Mouse (Mus musculus) fibroblast of lung, adult 2 months (primary cell): ENCODE results near the gene Fkbp6.

Source experiments
- DNase-seq: peaks from one replicate; pipeline ENCODE4 v3.0.0-alpha.2; 2011; ENCODE audit warnings: low read depth

The Fkbp6 gene

DNA sequence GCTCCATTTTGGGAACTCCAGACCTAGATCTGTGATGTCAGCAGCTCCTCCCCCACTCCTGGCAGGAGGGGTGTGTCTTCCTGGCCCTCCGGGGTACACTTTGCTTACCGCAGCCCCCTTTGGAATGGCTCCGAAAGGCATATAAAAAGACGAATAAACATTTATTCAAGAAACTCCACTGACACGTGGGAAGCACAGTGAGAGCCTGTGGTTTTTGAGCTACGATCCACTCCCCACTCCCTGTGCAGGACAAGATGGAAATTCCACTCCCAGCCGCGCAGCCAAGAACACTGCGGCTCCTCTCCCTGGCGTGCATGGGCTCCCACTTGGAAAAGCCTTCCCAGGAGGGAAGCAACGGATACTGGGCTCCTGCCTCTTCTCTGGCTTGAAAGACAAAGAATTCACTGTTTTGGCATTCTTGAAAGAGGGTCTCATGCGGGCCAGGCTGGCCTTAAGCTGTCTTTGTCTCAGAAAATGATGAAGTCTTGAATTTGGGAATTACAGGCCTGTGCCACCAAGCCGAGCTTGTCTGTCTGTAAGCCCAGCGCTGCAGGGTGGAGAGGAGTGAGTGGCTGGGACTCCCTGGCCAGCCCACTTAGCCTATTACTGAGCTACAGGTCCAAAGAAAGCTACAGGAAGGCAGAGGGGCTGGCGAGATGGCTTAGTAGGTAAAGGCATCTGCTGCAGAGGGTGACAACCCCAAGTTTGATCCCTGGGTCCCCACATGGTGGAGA lies 75.0 kb downstream of the Fkbp6 start:
- DNase-seq, result no peak

DNA sequence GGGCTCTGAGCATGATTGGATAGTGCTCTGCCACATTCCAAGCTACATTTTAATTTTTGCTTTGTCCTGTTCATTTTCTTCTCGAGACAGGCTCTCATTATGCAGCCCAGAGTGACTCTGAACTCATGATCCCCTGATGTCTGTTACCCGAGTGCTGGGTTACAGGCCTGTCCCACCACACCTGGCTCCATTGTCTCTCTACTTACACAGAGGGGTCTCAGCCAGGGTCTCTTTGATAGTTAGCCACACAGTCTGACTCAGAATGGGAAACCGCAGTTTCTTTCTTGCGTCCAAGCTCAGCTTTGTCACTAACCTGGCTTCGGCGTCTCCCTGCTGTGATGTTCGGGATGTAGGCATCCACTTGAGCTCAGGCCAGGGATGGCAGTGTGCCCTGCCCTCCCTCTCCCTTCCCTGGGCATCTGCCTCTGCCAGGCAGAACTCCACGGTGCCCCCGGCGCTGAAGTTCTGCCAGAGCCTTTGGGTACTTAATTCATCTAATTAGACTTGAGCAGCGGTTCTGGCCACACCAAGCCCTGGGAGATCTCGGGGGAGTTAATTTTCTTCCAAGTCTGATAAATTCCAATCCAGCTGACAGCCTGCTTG lies 78.2 kb downstream of the Fkbp6 start:
- DNase-seq, result no peak

DNA sequence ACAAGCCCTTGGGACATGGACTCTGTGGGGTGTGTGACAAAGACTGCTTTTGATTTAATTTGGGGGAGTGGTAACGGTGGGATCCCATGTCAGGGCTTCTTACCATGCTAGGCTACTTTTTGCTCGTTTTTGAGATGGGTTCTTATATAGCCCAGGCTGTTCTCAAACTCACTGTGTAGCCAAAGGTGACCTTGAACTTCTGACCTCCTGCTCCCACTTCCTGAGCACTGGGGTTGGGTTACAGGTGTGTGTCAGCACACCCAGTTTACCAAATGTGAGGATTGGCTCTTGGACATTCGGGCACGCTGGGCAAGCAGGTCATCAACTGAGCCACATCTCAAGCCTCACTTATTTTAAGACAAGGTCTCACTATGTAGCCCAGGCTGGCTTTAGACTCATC lies 79.5 kb downstream of the Fkbp6 start:
- no peak for DNase-seq

DNA sequence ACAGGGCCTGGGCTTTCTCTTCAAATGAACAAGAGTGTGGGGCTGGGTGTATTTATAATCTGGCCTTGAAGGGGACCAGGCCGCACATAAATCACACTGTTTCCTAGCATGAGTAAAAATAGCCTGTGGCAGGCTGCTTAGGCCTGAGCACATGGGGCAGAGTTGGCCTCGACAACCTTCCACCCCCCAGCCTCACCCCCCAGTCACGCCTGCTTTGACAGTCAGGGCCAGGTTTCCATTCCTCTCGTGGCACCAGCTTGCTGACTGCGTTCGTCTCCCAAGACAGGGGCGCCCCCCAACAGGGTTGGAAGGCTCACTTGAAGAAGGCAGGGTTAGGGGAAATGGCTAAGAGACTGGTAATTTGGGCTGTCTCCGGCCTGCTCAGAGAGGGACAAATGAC lies 80.4 kb downstream of the Fkbp6 start:
- DNase-seq, result no peak

DNA sequence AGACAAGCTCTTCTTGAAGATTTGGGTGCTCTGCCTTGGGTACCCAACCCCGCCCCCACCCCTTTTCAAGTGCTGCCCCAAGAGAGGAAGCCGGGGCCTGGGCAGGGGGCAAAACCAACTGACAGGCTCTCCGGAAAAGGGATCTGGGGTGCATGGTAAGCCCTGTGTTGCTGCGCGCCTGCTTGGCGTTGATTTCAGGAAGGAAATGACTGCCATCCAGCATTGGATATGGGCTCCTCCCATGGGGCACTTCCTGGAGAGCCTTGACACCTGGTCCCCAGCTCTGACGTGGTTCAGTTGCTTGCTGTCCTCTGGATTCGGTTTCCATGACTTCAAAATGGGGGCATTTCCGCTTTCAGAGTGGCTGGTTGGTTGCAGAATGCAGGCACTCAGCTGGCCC lies 85.3 kb downstream of the Fkbp6 start:
- DNase-seq, result no peak

DNA sequence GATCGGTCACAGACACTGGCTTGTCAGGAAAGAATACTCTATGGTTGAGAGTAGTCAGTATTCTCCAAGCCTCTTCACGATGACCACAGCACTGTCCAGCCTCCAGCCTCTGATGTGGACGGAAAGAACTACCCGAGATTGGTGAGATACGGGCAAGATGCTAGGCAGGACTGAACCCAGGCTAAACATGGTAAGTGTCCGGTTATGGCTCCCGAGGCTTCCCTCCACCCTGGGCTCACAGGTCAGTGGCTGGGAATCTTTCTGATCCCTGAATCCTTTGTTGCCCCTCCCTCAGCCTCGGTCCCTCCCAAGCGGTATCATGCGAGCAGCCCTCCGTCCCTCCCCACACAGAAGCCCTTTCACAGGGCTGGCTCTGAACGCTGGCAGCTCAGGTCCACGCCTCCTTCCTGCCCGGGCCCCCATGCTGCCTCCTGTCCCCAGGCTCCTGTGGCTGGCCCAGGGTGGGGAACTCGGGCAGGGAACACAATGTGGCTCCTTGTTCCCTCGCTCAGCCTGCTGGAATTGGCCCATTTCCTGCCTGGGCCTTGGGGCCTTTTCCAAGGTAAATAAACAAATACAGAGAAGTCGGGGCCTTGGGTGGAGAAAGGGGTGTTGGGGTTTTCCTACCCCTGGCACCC lies 85.9 kb downstream of the Fkbp6 start:
- peak; percentile 73 for DNase-seq

DNA sequence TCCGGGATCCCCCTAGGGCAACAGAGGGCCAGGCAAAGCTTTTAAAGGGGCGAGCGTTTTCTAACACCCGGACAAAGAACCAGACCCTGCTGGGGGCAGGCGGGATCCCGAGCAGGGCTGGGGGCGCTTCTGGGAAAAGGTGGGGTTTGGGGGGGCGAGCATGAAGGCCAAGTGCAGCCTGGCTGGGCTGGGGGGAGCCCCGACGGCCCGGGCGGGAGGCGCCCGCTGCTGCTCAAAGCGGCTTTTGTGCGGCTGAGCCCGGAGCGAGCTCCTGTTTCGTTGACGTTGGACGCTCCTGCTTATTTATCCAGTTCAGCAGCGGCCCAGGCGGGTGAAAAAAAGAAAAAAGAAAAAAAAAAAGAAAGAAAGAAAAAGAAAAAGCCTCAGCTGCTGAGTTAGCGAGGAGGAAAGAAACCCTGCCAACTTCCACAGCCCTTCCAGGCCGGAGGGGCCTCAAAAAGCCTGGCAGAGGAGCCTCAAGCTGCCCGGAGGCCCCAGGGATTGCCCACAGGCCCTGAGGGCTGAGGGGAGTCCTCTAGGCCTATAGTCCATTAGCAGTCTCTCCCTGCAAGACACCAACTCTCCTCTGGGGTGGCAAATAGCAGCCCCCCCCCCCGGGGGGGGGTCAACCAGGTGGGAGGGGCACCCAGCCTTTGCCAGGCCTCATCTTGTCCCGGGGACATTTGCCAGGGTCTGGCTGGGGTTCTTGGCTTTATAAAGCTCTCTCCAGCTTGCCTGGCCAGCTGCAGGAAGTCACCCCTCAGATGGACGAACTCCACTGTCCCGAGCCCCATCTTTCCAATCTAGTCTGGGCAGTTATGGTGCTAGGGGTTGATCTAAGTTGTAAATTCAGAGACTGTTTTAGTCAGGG lies 91.3 kb downstream of the Fkbp6 start:
- no peak for DNase-seq

DNA sequence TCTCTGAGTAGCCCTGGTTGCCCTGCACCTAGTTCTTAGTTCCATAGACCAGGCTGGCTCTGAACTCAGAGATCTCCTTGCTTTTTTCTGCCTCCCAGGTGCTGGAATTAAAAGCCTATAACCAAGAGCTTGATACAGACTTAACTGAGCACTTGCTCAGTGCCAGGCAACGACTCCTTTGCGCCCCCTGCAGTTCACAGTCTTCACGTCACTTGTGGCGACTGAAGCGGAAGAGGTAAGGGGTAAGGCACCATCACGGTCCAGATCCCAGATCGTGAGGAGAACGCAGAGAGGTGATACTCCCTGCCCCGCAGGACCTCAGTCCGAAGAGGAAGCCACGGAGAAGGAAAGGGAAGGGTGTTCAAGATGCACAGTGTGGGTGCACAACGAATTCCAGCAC lies 92.3 kb downstream of the Fkbp6 start:
- DNase-seq, result no peak

DNA sequence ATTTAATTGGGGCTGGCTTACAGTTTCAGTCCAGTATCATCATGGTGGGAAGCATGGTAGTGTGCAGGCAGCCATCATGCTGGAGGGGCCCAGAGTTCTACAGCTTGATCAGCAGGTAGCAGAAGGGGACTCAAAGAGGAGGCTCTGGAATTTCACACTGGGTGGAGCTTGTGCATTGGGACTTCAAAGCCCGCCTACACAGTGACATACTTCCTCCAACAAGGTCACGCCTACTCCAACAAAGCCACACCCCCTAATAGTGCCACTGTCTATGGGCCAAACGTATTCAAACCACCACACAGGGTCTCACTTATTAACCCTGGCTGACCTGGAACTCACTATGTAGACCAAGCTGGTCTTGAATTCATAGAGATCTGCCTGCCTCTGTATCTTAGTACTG lies 93.7 kb downstream of the Fkbp6 start:
- no peak for DNase-seq

DNA sequence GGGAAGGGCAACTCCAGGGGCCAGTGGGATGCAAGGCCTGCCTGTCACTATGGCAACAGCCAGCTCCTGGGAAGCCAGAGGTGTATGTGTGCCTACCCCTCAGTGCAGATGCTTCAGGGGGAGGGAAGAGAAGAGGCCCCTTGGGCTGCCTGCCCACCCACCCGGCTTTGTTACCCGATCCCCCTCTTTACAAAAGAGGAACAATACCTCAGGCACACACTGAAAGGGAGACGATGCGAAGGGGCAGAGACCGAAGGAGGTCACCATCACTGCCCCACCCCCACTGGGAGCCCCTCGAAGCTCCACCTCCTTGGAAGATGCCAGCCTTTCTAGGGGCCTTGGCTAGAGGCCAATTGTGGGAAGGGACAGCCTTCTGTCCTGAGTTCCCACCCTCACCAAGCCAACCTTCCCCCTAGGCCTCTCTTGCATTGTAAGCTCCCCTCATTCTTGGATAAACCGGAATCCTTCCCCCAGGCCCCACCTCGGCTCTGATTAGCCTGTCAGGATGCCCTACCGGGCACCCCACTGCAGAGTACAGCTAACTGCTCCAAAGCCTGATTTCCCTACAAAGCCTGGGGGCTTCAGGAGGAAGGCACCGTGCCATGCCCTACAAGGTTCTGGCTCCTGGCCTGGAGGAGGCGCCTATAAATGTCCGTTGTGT lies 96.0 kb downstream of the Fkbp6 start:
- no peak for DNase-seq

DNA sequence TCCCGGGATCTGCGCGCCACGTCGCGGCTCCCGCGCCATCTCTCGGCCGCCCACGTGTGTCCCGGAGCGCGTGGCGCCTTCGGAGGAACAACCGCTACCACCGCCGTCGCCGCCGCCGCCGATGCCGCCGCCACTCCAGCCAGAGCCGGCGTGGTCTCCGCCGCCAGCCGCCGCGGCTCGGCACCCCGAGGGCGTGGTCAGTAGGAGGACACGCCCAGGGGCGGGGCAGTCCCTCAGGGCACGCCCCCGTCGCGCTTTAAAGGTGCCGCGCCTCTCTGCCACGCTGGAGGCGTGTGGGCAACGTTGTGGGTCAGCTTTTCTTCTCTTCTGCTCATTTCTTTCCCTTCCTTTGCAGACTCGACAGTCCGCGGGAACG lies 98.8 kb downstream of the Fkbp6 start, which contains the start of gene Fzd9:
Gene Fzd9 (minus strand): TSS at position 152 of the 376 bp plus-strand sequence.
- DNase-seq, result no peak

DNA sequence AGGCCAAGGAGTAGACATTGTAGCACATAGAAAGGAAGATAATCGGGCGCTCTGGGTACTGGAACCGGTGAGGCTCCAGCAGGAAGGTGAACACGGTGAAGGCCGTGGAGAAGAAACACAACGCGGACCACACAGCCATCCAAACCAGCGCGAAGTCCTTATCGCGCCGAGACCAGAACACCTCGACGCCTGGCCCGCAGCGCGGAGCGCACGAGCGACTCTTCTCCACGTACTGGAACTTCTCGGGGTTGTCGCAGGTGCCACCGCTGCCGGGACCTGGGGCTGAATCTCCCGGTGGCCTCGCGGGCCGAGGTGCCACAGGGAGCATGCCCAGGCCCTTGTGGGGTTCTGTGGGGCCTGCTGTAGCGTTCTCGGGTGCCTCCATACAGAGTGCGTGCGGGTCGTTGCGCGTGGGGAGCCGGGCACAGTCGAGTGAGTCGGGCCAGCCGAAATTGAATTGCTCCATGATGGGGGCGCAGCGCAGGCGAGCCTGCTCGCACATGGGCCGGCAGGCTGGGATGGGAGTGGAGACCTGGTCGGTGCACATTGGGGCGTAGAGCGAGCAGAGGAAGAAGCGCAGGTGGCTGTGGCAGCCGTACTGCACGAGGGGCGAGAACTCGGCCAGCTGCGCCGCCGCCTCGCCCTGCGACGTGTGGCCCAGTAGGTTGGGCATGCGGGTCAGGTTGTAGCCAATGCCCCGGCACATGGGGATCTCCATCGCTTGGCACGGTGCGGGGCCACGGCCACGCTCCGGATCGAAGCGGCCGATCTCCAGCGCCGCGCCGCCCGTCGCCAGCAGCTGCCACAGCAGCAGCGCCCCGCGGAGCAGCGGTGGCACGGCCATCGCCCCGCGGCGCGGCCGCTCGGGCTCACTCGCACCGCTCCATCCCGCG lies 99.4 kb downstream of the Fkbp6 start:
- no peak for DNase-seq

DNA sequence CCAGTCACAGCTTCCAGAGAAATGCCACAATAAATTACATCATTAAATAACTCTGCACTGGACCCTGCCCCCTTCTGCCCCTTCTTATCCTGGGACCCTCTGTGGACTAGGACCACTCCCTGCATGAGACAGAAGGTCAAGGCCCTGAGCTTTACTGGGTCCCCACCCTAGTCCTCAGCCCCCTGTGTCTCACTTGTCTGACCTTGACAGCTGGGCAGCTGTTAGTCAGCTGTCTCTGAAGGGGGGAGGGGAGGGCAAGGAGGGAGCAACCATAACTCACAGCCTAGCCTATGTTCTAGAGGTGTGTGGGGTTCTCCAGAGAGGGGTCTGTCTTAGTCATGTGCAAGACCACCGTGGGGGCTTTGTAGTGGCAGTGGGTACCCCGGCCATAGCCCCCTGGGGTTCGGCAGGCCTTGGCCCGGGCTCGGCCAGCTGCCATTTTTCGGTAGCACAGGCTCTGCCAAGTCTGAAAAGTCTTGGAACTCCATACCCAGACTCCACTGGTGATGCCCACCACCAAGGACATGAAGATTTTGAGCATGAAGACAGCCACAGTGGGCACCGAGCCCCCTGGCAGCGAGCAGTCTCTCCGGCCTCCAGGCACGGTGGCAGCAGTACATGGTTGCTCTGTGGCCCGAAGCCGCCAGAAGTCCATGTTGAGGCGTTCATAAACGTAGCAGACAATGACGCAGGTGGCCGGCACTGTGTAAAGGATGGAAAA lies 100.7 kb downstream of the Fkbp6 start:
- DNase-seq, result no peak

DNA sequence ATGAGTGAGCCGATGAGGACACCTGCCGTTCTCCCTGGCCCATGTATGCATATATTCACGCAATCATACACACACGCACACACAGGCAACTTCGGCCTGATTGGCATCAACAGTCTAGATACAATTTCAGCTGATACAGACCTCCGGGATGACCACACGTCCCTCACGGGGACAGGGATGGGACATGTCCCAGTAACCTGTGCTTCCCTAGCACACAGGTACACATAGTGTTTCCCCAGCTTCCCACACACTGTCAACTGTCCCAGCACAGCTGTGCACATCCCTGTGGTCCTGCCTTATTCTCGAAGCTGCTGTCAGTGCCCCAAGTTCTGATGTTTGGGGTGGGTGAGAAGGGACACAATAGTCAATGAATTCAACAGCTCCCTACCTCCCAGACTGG lies 102.5 kb downstream of the Fkbp6 start:
- no peak for DNase-seq

DNA sequence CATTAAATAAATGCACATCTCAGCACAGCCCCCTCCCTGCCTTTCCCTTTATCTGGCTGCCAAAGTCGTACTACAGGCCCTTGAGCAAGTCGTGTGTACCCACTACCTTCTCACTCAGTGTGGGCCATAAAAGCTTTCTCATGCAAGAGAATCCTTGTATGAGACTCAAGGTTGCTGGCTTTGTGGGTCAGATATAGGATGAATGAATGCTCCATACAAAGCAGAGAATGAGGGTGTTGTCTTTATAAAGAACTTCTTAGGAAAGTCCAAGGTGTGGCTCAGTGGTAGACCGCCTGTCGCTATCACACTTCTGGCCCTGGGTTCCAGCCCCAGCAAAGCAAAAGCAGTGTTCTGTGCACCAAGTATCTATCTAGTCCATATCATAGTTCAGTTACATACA lies 103.3 kb downstream of the Fkbp6 start:
- no peak for DNase-seq

DNA sequence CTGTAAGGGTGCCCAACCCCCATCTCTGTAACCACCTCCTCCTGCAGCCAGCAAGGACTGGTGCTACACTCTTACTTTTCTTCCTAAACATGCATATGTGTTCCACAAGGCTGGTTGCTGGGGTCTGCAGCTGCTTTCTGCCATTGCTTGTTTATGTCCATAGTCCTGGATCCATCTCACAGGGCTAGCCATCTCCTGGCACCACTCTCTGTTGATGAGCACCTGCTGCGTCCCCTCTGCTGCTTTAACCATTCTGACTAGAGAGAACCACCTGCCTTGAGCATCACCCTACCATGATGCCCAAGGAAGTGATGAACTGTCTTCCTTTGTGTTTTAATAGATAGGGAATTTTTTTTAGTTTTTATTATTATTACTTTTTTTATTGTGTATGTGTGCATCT lies 106.7 kb downstream of the Fkbp6 start:
- DNase-seq, result no peak

DNA sequence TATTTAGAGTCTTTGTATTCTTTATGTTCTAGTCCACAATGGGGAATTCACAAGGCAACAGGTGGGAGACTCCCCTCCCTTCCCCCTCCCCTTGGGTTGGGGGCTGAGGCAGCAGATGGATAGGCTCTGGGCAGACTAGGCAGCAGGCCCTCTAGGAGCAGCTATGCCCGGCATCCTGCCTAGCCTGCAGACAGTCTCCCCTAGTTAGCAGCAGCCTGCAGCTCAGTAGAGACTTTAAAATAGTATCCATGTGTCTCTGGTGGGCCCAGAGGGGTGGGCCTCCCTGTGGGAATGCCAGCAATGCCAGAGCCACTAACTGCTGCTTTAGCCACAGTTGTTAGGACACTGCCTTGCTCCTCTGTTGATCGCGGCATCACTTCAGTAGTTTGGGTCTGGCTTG lies 107.2 kb downstream of the Fkbp6 start:
- no peak for DNase-seq

DNA sequence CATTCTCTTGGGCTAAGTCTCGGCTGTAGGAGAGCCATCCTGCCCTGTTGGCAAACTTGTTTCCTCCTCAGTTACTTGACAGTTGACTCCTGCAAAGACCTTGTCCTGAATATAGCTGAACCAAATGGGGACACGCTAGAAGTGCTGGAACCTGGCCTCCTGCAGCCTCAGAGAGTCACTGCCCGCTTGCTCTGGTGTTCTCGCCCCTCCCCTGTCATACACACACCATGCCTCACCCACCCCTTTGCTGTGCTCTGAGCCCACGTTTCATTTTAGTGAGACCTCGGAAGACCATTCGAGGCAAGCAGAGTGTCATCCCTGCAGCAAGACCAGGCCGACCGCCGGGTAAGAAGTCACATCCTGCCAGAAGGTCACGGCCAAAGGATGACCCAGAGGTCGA lies 107.7 kb downstream of the Fkbp6 start:
- DNase-seq, result no peak
